Mouse (Mus musculus): ENCODE data around the gene Ern2.

GRCm38 (mm10) chr7:122160037-122160436 is 26.0 kb downstream of the Ern2 start:
- TF ChIP-seq CTCF (IDR thresholded peaks at IDR 0.05; ENCODE audit: extremely low read depth, insufficient read depth, insufficient read length, insufficient replicate concordance) (no peak), POLR2A (IDR thresholded peaks at IDR 0.05; ENCODE audit: low read depth, low read length) (no peak)
